Mouse (Mus musculus) Patski (cell line): ENCODE results near the gene Sumo3. TPM values are rescaled to one million over a fixed set of nuclear protein-coding genes. Genes with fewer than 3 reads are reported as not detected.

Source experiments
- ATAC-seq: fragments of 100-300 bp; one replicate; pipeline ENCODE4 v1.8.0; 2021
- CTCF ChIA-PET: fragments of 350-600 bp; sonication (Branson Sonifier 250); formaldehyde crosslinking; loops from one replicate; lab custom pipeline; 2022; ENCODE audit warnings: inconsistent platforms; lab: Charles Lee
- POLR2A ChIA-PET: fragments of 350-600 bp; sonication (Branson Sonifier 250); formaldehyde crosslinking; loops from one replicate; lab custom pipeline; 2022; ENCODE audit warnings: antibody characterized with exemption, inconsistent platforms; lab: Charles Lee
- DNase-seq: peaks from one replicate; pipeline ENCODE4 v3.0.0-alpha.2; 2011; ENCODE audit warnings: low read depth, low spot score
- H3K27me3 ChIP-seq: fragments of 371-371 bp; one replicate; pipeline ENCODE4 v1.5.1; 2021
- CTCF ChIP-seq: fragments of 100-300 bp; IDR thresholded peaks from one replicate; pipeline ENCODE4 v1.5.1; 2021
- in situ Hi-C: fragments of 300-500 bp; cut with MboI; formaldehyde crosslinking; loops from 3 replicates; pipeline ENCODE4 v1.11.1; 2018; ENCODE audit warnings: low pct_unique_long_range_greater_than_20kb, mixed read lengths
- polyA plus RNA-seq: library from polyadenylated mRNA; unstranded; gene quantifications from one replicate; pipeline ENCODE4 v1.2.3, GENCODE M21; 2021

The Sumo3 gene
- polyA plus RNA-seq, 1 experiment from 2014 or later, result 235 TPM

DNA sequence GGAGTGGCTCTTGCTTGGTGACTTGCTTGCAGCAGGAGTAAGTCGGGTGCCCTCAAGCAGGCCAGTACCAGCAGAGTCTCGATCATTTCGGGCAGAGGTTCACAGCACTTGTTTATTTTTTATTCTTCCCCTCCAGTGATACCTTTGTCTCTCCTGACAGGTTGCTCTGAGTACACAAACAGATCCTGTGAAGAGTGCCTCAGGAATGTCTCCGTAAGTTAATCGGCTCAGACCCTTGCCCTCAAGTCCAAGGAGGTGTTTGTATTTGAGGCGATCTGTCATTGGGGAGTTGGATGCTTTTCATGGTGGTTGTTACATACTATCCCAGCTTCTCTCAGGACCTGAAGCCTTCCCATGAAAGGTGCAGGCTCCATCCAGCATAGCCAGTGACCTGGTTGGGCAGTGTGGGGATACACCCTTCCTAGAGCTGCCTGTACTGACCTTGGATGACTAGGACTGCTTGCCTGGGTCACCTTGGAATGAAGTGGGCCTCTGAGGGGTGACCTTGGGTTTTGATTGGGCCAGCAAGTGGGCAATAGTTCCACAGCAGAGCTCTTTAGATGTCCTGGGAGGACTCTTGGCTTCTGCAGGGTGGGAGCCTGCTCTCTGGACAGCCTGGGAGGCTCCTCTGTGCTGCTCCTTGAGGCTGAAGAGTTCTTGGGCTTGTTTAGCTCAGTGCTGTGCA, 18.7 kb upstream of the Sumo3 start:
- TF ChIP-seq CTCF, result no peak
- DNase-seq (no peak), ATAC-seq (no peak)
- POLR2A ChIA-PET, result no interaction called here
- H3K27me3 ChIP-seq, result no peaks in the 10 kb centered on the region
- CTCF ChIA-PET, result interaction anchor here (1.4 to 2.7 kb wide), 2 partner anchors 18 to 40 kb away, joined by 5 to 6 read pairs; no protein-coding TSS in a partner anchor
- in situ Hi-C loops, result no loop called here

GRCm38 (mm10) chr10:77588036-77588435, 17.9 kb upstream of the Sumo3 start:
- in situ Hi-C loops, result no loop called here
- CTCF ChIA-PET, result interaction anchor here (2.7 kb wide), 1 partner anchor 17 kb away, joined by 6 read pairs; no protein-coding TSS in a partner anchor
- H3K27me3 ChIP-seq, result no peaks in the 10 kb centered on the region
- no peak for ATAC-seq
- no peak for DNase-seq
- POLR2A ChIA-PET, result interaction anchor here (0.6 kb wide), 1 partner anchor 25 kb away, joined by 3 read pairs; no protein-coding TSS in a partner anchor
- no peak for TF ChIP-seq CTCF

DNA sequence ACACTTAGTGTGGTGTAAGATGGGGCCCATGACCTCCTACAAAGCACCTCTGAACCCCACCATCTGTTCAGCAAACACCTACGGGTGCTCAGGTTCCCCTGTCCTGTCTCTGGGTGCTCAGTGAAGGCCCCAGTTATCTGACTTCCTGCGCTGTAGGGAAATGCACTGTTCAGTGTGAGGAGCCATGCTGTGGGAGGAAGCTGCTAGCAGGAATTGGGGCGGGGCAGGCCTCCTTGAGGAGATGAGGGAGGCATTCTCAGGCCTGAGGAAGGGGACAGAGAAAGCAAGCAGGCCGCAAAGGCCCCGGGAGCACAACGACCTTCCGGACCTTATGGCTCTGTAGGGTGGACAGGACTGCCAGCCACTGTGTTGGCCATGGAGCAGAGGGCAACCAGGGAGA, 16.8 kb upstream of the Sumo3 start:
- in situ Hi-C loops, result no loop called here
- H3K27me3 ChIP-seq, result no peaks in the 10 kb centered on the region
- ATAC-seq, result no peak
- ChIA-PET POLR2A (no interaction called here), CTCF (interaction anchor here (1.5 to 2.1 kb wide), 2 partner anchors 16 to 73 kb away, joined by 3 to 6 read pairs; no protein-coding TSS in a partner anchor)
- no peak for TF ChIP-seq CTCF
- DNase-seq, result no peak

DNA sequence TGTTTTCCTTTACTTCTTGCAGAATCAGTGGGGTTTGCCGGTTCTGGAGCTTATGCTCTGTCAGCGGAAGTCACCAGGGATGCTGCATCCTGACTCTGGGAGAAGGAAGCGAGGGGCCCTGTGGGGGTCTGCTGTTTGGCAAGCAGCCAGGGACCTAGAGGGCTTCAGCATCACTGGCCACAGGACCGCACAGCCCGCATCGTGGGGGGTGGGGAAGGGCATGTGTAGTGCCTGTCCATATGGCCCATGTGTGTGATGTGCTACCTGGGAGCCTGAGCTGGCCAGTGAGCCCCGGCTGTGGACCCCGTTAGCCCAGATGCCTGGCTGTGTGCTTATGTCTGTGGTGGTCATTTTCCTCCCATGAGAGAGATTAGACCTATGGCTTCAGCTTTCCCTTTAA, 16.1 kb upstream of the Sumo3 start:
- H3K27me3 ChIP-seq, result no peaks in the 10 kb centered on the region
- POLR2A ChIA-PET, result interaction anchor here (0.6 kb wide), 1 partner anchor 238 kb away, joined by 3 read pairs; no protein-coding TSS in a partner anchor
- ATAC-seq (no peak), DNase-seq (no peak)
- CTCF ChIA-PET, result interaction anchor here (0.8 to 2.1 kb wide), 5 partner anchors 9 to 328 kb away, joined by 3 to 6 read pairs (median 3); partner anchors contain the start of gene Pttg1ip
- in situ Hi-C loops, result no loop called here
- no peak for TF ChIP-seq CTCF

DNA sequence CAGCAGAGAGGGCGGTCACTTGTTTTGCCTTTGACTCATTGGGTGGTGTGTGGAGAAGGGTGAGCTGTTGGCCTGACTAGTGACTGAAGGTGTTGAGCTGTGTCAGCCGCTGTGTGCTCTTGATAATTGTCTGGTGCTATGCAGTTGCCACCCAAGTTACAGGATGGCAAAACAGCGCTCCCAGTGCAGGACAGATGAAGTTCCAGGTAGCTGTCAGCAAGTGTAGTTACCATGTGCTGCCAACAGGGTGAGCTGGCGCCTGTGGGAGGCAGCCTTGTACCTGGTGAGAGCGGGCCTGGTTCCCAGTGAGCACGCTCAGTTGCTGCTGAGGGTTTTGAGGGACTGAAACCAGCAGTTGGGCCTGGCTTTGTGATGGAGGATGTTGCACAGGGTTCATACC, 15.1 kb upstream of the Sumo3 start:
- TF ChIP-seq CTCF, result no peak
- POLR2A ChIA-PET, result no interaction called here
- DNase-seq (no peak), ATAC-seq (peak; percentile 60)
- CTCF ChIA-PET, result interaction anchor here (1.0 to 2.1 kb wide), 7 partner anchors 10 to 274 kb away, joined by 3 to 6 read pairs (median 3); partner anchors contain the start of gene Pttg1ip
- in situ Hi-C loops, result no loop called here
- no peaks in the 10 kb centered on the region for H3K27me3 ChIP-seq

- H3K27me3 ChIP-seq, result no peaks in the 10 kb centered on the region
- TF ChIP-seq CTCF, result no peak
- ATAC-seq (no peak), DNase-seq (no peak)
- CTCF ChIA-PET, result interaction anchor here (1.0 to 2.1 kb wide), 3 partner anchors 21 to 273 kb away, joined by 3 to 5 read pairs (median 3); no protein-coding TSS in a partner anchor
- in situ Hi-C loops, result no loop called here
- POLR2A ChIA-PET, result interaction anchor here (1.1 kb wide), 1 partner anchor 9 kb away, joined by 4 read pairs; the partner anchor contains the start of gene Pttg1ip
Measured at GRCm38 (mm10) chr10:77591546-77591945, 14.4 kb upstream of the Sumo3 start.

DNA sequence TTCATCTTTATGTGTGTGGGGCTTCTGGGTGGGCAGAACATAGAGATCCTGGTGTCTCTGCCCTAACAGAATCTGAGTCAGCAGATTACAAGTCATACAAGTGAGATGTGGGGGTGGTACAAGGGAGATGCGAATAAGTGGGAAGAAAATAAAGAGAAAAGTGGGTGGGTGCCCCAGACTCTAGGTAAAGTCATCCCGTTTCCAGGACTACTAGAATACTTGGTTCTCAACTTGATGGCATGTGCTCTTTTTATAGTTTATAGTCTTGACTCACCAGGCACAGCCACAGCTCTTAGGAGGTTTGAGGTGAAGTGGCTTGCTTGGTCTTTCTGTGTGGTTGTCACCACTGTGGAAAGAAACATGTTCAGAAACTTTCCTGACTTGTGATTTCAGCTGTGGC, 9.8 kb upstream of the Sumo3 start:
- ChIA-PET CTCF (interaction anchor here (1.2 to 1.5 kb wide), 2 partner anchors 9 to 11 kb away, joined by 3 to 5 read pairs; no protein-coding TSS in a partner anchor), POLR2A (no interaction called here)
- no peaks in the 10 kb centered on the region for H3K27me3 ChIP-seq
- ATAC-seq (no peak), DNase-seq (no peak)
- in situ Hi-C loops, result no loop called here
- no peak for TF ChIP-seq CTCF

- H3K27me3 ChIP-seq, result no peaks in the 10 kb centered on the region
- in situ Hi-C loops, result loop anchor here (5.0 kb wide), 1 partner anchor 86 kb away; the partner anchor contains the start of gene Fam207a
- ChIA-PET POLR2A (no interaction called here), CTCF (interaction anchor here (0.9 to 2.1 kb wide), 3 partner anchors 9 to 86 kb away, joined by 3 to 5 read pairs (median 5); no protein-coding TSS in a partner anchor)
- ATAC-seq (no peak), DNase-seq (no peak)
- TF ChIP-seq CTCF, result no peak
Measured at GRCm38 (mm10) chr10:77603021-77603420, 2.9 kb upstream of the Sumo3 start.

GRCm38 (mm10) chr10:77604111-77604510, 1.8 kb upstream of the Sumo3 start:
- CTCF ChIA-PET, result interaction anchor here (1.5 kb wide), 3 partner anchors 7 to 17 kb away, joined by 5 to 6 read pairs (median 6); no protein-coding TSS in a partner anchor
- POLR2A ChIA-PET, result no interaction called here
- in situ Hi-C loops, result loop anchor here (5.0 kb wide), 1 partner anchor 87 kb away; the partner anchor contains the start of gene Fam207a
- DNase-seq (no peak), ATAC-seq (no peak)
- no peak for TF ChIP-seq CTCF
- H3K27me3 ChIP-seq, result no peaks in the 10 kb centered on the region

DNA sequence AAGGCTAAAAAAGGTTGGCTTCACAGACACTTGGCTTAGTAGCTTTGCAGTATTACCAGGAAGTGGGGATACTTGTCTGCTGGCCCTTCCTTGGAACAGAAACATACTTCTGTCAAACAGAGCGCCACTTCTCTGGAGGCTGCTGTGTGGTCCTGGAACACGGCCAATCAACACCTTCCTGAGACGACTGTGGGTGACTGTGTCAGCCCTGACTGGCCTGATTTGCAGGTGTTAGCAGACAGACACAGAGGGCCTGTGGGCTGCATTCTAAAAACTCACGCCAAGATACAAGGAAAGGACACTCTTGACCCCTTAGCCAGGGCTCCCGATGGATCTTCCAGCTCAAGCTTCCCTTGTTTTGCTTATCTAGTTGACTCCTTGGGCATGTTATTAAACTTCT, 939 bp upstream of the Sumo3 start:
- ATAC-seq (no peak), DNase-seq (no peak)
- in situ Hi-C loops, result loop anchor here (5.0 kb wide), 1 partner anchor 88 kb away; the partner anchor contains the start of gene Fam207a
- no peak for TF ChIP-seq CTCF
- POLR2A ChIA-PET, result interaction anchor here (0.6 kb wide), 1 partner anchor 409 kb away, joined by 3 read pairs; no protein-coding TSS in a partner anchor
- no peaks in the 10 kb centered on the region for H3K27me3 ChIP-seq
- CTCF ChIA-PET, result interaction anchor here (1.1 to 1.5 kb wide), 6 partner anchors 8 to 20 kb away, joined by 3 to 7 read pairs (median 6); no protein-coding TSS in a partner anchor
